Mouse (Mus musculus) cerebellum, adult 2 months (tissue): ENCODE results near the gene Akr1b8.

Experiments
- CTCF ChIP-seq: fragments of 200-500 bp; IDR thresholded peaks from 2 replicates; pipeline ENCODE4 v1.5.1; 2011; ENCODE audit warnings: low read depth, mild to moderate bottlenecking, control low read depth, low read length, moderate library complexity, borderline replicate concordance; ENCODE audit not compliant: insufficient read depth
- POLR2A ChIP-seq: fragments of 200-500 bp; IDR thresholded peaks from 2 replicates; pipeline ENCODE4 v1.6.1; 2011; ENCODE audit warnings: low read length, control low read depth, borderline replicate concordance; ENCODE audit not compliant: insufficient read depth

DNA sequence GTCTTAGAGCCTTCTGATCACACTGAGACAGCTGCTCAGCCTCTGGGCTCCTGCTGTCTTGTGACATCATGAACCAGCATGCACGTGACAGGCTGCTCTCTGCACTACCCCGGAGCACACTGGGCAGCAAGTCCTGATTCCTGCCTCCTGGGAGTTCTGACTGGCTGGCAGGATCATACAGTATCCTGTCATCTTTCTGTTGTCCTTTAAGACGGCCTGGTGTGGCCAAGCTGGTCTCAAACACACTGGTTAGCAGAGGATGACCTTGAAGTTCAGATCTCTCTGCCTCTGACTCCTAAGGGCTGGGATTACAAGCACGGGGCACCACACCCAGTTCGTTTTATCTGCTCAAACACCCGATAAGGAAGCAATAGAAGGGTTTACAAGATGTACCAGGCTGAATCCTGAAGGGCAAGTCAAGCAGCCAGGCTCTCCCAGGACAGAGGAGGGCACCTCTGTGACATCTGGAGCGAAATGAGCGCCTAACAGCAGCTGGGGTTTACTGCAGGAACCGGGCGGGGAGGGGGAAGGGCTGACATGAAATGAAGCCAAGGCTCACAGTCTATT lies 49.2 kb upstream of the Akr1b8 start:
- TF ChIP-seq POLR2A (no peak), CTCF (no peak)
